Mouse (Mus musculus) cerebellum, adult 18-20 months (tissue): Measurements from ENCODE around the gene Pax8.

Experiments used
- DNase-seq, 2 experiments: peaks; one replicate each; pipeline ENCODE4 v3.0.0; 2021

Gene Pax8

GRCm38 (mm10) chr2:24460808-24461127 lies 14.6 kb downstream of the Pax8 start:
- DNase-seq: no peak

DNA sequence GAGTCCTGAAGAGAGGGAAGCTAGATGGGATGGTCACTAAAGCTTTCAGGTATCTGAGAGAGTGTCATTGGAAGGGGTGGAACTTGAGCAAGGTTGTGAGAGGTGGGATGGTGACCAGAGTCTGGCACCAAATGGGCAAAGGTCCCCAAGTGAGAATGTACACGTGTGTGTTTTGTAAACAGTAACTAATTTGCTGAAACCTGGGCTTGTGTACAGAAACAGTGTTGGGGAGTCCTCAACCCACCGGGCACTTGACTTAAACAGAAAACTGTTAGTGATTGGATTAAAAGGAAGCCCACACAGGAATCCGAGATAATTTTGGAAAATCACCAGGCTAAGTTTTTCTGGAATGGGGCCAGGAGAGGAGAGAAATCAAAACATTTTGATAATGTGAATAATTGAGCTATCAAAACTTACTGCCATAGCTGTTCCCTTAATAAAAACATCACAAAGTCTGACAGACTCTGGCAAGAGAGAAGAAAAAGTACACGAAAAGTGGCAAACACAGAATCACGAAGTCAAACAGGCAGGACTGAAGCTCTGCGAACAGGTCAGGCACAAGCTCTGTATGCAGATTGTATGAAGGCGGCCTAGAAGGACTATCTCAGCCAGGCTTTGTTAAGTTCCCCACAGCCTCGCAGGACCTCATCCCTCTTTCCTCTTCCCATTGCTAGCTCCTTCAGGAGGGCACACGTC lies 15.1 kb downstream of the Pax8 start:
- DNase-seq: no peak

DNA sequence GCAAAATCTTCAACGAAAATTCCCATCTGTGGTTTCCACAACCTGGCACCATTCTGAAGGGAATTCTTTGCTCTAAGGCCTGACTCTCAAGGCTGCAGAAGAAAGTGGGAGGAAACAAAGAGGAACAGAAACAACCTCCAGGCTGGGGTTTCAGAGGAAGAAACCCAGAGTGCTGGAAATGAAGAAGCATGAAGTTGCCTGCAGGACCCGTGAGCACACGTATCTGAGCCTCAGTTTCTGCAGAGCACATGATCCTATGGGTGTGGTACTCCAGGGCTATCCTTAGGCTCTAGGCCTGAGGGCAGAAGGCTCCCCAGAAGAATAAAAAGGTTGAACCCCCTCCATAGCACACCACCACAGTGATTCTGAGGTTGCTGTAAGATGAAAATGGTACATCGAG lies 18.6 kb downstream of the Pax8 start:
- no peak for DNase-seq

- DNase-seq: no peak
These were observed 20.1 kb downstream of the Pax8 start for GRCm38 (mm10) chr2:24455057-24455855.

GRCm38 (mm10) chr2:24454429-24455011 lies 20.9 kb downstream of the Pax8 start:
- no peak for DNase-seq

DNA sequence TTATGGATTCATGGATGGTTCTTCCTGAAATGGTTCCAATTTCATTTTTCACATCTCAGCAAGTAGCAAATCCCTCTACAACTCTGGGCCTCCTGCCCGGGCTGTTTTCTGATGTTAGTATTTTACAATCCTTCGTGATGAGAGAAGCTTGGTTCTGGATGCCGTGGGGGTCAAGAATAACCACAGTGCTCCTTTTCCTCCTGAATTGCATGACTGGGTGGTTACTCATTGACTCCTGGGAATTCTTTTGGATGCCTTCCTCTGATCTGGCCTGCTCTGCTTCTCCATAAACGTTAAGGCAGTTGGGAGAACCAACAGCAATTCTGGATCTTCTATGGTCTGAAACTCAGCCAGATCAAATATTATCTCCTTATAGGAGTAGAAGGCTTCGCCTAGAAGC lies 22.2 kb downstream of the Pax8 start:
- no peak for DNase-seq

GRCm38 (mm10) chr2:24449111-24449510 lies 26.3 kb downstream of the Pax8 start:
- DNase-seq: no peak

DNA sequence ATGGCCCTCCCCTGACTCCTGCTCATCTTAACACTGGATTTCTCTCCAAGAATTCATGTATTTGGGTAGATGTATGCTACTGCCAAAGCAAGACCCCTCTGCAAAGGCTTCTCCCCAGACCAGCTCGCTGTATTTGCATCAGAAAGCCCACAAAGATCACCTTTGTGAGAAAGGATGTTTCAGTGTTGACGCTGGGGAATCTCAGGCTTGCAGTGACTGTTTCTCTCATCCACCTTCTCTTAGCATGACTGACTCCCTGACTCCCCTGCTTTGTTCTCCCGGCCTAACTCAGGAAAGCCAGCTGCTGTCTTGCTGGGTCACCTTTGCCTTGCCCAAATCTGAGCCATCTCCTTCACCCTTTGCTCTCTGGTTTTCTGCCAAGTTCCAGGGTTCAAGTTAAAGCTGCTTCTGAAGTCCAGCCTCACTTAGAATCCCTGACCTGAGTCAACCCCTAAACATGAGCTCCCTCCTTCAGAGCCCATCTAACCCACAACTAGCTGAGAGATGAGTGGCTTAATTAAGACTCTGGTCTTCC lies 32.1 kb downstream of the Pax8 start:
- no peak for DNase-seq

GRCm38 (mm10) chr2:24442303-24442925 lies 33.0 kb downstream of the Pax8 start:
- DNase-seq: no peak

DNA sequence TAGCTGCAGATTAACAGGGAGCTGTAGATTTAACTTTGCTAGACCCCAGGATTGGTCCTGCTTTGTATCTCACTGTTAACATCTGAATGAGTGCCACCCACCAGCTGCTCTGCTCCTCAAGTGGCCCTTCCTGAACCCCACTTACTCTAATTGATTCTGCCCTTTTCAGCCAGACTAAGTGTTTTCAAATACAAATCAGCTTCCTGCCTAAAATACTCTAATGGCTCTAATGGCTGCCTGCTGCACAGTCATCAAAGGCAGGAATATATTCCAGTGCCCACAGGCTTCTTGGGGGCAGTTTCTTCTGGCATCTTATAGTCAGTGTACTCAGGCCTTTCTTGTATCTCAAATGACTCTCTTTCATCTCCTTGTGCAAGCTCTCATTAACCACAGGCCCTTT lies 33.5 kb downstream of the Pax8 start:
- DNase-seq: no peak

GRCm38 (mm10) chr2:24440056-24440455 lies 35.3 kb downstream of the Pax8 start:
- no peak for DNase-seq

- DNase-seq: no peak
These were observed 39.7 kb downstream of the Pax8 start for GRCm38 (mm10) chr2:24435699-24436098.

- no peak for DNase-seq
These were observed 40.7 kb downstream of the Pax8 start for GRCm38 (mm10) chr2:24434670-24435069.

DNA sequence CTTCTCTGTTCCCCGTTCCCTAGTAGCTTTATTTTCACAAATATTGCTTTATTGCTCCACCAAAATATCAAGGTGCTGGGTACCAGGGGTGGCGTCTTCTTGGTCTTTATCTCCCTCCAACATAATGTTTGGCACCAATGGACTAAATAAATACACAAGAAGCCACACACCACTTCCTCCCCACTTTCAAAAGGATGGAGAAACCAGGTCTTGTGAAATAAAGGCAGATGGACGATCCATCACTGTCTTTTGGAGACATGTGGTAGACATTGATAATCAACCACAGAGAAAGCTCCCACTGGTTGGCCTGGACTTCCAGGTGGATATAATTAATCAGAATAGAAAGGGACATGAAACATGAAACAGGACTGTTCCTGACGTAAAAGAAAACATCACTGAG lies 45.6 kb downstream of the Pax8 start:
- no peak for DNase-seq

DNA sequence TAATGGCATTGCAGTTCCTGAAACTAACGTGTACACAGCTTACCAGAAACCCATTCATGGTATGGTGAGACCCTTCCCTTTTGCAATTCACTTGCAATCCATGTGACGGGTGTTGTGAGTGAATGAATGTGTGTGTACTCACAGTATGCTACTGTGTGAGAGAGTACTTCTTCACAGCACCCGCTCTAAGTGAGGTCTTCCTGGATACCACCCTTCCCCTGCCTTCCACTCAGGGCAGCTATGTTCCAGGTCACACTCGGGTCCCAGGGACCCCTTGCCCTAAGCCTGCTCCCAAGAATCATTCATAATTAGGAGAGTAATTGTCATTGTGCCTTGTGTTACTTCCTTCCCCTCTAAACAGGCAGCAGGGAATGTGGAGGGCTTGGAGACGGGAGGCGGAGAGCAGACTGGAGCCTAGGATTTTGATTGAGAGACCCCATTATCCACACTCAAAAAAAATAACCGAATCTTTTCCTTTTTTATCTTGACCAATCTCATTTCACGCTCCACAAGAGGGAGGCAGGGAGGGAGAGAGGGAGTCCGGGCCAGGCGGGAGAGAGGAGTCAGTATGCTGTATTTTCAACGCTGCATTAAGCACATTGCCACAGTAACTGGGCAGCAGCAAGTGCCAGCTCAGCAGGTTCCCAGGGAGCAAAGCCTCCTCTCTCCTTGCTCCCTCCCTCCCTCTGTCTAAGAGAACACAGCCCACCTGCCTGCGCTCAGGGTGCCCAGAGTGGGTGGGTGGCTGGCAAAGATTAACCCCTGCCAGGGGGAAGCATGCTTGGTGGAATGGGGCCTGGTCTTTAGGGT lies 47.3 kb downstream of the Pax8 start:
- DNase-seq: no peak

DNA sequence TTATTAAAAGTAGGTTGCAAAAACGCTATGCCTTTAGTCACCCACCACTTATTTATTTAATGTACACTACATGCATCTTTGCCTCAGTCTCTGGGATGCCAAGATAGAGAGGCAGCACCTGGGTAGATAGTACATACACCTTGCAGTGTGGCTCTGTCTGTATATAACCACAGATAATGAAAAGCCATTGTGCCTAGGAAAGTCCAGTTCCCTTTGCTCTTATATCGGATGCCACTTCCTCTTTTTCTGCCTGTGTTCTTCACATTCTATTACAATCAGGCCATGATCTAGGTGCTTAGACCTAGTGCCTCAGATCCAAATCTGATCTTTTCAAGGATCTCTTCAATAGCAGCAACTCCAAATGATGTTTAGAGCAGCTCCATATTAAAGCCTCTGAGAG lies 49.8 kb downstream of the Pax8 start:
- no peak for DNase-seq

- no peak for DNase-seq
These were observed 52.6 kb downstream of the Pax8 start for GRCm38 (mm10) chr2:24422815-24423214.

DNA sequence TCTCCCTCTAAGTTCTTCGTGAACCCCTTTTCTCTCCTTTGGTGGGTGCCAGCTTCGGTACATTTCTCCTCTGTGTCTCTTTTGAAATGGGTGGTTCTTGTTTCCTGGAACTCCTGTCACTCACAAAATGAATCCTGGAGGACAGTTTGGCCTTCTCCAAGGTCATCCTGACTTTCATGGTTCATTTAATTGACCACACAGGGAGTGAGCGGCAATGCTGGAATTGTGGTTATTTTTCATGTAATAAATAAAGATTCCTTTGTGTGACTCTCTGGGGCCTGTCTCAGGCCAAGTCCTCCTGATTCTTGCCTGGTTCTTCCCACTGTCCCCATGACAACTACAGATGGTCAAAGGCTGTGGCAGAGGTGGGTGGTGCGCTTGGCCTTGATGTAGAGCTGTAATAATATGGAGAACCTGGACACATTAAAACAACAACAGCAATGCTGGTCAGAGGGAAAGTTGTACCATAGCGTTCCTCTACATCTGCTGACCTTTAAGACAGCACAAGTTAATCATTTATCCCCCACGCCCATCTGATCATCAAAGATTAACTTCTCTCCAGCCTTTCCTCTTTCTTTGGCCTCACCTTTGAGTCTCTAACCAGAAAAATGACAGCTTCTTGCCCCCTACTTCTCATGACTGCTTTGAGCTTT lies 54.1 kb downstream of the Pax8 start:
- no peak for DNase-seq

DNA sequence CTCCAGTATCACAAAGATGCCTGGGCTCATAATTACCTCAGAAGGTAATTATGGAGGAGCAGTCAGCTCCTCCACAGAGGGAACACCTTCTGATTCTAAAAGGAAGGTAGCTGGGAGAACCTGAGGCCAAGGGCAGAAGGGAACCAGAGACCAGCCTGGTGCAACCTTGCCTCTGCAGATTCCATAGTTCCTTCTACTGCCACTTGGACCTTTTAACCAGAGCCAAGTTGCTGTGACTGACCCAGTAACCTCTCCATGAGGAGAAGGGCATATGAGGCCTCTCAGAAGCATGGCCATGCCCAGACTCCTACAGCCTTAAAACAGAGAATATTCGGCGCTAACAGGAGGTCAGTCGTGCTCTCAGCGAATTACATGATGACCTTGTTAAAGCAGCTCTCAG lies 57.8 kb downstream of the Pax8 start:
- DNase-seq: no peak

DNA sequence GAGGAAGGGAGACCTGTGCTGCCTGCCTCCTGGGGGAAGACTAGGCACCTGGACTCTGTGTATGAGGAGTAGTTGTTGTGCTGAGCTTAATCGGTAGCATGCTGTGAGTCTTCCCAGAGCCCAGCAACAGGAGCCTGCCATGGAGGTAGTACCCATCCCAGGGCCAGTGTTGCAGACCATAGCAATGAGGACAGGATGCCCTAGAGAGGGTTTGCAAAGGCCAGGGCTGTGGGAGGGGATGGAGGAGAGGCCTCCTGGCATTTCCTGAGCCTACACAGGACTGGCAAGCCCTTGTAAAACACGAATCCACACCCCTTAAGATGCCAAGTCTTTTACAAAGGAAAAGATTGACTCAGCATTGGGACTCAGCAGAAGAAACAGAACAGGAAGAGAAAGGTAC lies 58.3 kb downstream of the Pax8 start:
- DNase-seq: no peak

DNA sequence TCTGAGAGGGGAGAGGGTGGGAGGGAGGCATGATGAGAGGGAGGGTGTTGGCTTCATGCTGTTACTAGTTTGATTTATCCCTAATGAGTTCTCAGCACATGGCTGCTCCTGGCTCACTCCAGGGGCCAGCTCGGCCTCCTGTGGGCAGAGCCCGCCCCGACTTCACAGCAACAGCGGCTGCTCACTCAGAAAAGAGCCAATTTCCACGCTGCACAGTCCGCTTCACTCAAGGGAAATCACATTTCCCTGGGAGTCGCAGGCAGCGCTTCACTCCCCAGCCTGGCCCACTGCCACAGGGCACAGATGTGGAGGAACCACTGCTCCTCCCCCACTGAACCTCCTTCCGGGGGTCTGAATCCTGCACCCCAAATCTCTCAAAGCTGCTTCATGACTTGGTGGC lies 58.7 kb downstream of the Pax8 start:
- DNase-seq: no peak

DNA sequence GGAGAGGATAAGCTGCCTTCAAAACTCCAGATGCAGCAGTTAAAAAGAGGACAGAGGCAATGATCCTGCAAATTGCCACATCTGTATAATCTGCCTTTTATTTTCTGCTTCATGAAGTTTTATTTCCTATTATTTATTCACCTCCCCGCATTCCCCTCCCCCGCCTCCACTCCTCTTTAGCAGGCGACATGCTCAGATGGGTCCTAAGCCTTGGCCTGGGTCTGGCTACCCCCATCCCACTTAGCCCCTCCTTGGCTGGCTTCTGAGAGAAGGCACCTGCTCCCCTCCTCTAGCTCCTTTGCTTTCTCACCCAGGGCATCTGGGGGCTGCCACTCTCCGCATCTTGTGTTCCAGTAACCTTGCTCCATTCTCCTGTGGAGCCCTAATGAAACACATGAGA lies 61.7 kb downstream of the Pax8 start:
- DNase-seq: no peak
